Mouse (Mus musculus): ENCODE measurements around the gene Tcf23.

- TF ChIP-seq EP300 (IDR thresholded peaks at IDR 0.05; ENCODE audit: low read depth): no peak
- TF ChIP-seq CTCF (IDR thresholded peaks at IDR 0.05; ENCODE audit: low read depth): no peak
Observed at GRCm38 (mm10) chr5:30960814-30961213, 7.6 kb upstream of the Tcf23 start.

All from liver, embryonic 14.5 days (tissue).